Mouse (Mus musculus) E14TG2a.4 (cell line): ENCODE measurements at regions not wholly inside any gene's neighbourhood (a gene's known extent, or its start where the extent isn't known, plus 50 kb on each side); places are given as distances from the start of the nearest gene placed in this dataset.

Experiments
- CTCF ChIP-seq: conservative IDR thresholded peaks from 2 replicates; pipeline ENCODE4 v1.5.1; 2014; ENCODE audit warnings: low read length
- NANOG ChIP-seq: IDR thresholded peaks from 2 replicates; pipeline ENCODE4 v1.6.1; 2014; ENCODE audit warnings: borderline replicate concordance, low read length, mixed read lengths

GRCm38 (mm10) chr8:49445444-49445843 lies 601.7 kb upstream of the Tenm3 start:
- no peak for TF ChIP-seq CTCF
- TF ChIP-seq NANOG, result no peak
